Mouse (Mus musculus) adrenal gland, adult 18-20 months (tissue): Measurements from ENCODE around the gene Bglap2. TPM values are rescaled to one million over a fixed set of nuclear protein-coding genes. Genes with fewer than 3 reads are reported as not detected.

Experiments used
- DNase-seq, 2 experiments: peaks; one replicate each; pipeline ENCODE4 v3.0.0; 2021 to 2022; ENCODE audit warnings: low spot score in 2 of 2
- total RNA-seq, 2 experiments: library from RNA; stranded (reverse); gene quantifications; 1 replicate in 1 of 2; 2 replicates in 1 of 2; pipeline ENCODE4 v1.2.3; 2021

Gene Bglap2
- total RNA-seq, 2 experiments from 2014 or later, result 0.76 TPM; not detected in 1

GRCm38 (mm10) chr3:88352907-88353306 is 25.6 kb downstream of the Bglap2 start:
- no peak for DNase-seq

GRCm38 (mm10) chr3:88350732-88351131 is 27.8 kb downstream of the Bglap2 start:
- DNase-seq, result no peak

- DNase-seq, result no peak
Observed at GRCm38 (mm10) chr3:88339006-88339405, 39.5 kb downstream of the Bglap2 start.

GRCm38 (mm10) chr3:88338316-88338715 is 40.2 kb downstream of the Bglap2 start:
- no peak for DNase-seq

DNA sequence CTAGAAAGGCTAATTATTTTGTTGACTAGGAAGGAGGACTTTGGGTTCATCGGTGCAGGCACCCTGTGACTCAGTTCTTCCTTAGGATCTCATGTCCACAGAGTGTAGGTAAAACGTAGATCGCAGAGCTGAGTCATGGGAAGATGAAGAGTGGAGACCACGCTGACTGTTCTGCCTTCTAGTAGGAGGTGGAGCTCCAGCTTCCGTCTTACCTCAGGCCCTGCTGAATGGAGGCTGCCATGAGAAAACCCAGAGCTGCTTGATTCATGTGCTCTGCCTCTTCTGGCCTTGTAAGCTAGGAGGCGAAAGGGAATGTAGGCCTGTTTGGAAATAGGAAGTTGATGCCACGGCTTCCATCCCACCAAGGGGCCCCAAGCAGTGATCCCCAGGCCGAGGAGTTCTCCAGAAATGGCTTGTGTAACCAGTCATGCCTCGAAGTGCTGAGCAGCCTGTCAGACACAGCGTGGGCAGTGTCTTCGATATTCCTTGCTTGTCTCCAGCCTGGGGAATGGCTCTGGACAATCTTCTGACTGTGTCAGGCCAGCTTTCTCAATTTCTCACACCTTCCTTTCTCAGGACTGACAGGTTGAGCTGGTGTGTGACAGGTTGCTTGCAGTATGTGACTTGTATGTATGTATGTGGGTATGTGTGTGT is 41.0 kb downstream of the Bglap2 start:
- no peak for DNase-seq

DNA sequence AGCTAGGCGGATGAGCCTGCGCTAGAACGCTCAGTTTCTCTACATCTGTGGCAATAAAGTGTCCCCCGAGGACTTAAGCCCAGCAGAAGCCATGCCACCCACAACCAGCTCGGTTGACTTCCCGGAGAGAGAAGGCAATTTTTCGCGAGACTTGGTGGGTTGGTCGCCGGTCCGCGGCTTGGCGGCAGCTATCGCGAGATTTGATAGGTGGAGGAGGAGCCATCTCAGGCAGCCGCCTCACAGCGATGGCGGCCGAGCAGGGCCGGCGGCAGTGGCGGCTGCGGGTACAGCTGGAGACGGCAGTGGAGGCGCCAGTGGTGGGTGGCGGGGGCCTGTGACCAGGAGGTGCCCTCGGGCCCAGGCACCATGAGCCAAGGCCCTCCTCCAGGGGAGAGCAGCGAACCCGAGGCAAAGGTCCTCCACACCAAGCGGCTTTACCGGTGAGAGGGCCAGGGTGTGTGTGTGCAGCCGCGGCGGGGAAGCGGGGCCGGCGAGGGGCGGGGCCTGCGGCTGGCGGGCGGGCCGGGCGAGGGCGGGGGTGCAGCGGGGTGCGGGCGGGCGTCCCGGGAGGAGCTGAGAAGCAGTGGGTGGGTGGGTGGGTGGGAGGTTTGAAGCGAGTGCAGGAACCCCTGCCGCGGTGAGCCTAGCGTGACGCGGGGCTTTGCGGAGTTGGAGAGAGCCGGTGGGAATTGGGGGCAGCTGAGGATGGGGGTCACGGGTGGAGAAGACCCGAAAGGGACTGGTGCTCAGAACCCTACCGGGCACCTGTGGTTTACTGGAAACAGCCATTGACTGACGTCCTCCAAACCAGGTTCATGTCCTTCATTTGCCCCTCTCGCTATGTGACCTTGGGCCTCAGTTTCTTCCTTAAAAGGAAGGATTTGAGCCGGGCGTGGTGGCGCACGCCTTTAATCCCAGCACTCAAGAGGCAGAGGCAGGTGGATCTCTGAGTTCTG is 42.2 kb downstream of the Bglap2 start, which contains the start of the genes Tmem79 and Smg5:
TSS of gene Tmem79 (minus strand) at position 91 of the 956 bp plus-strand sequence.
TSS of gene Smg5 (plus strand) at position 203 of the 956 bp plus-strand sequence.
- DNase-seq, result peak; percentile 93 to 97

DNA sequence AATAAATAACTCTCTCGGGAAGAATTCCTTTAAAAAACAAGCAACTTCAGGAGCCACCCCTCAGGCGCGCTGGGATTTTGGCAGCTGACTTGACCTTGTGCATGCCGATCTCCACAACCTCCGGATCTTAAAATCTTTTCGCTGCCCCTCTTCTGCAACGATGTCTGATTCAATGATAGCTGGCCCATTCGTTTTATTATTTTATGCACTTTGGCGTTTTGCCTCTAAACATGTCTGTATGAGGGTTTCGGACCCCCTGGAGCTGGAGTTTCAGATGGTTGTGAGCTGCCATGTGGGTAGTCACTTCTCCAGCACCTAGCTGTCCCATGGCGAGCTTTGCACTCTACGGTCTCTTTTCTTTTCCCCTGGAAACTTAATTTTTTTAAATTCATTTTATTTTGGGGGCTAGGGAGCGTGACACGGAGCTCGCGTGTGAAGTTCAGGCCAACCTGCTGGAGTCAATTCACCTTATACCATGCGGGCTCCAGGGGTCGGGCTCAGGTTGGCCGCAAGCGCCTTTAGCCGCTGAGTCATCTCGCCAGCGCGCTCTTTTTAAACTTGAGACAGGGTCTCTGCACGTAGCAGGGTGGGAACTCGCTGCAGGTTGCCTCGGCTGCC is 43.0 kb downstream of the Bglap2 start:
- peak in 1 of 2 experiments; percentile 33 for DNase-seq

- no peak for DNase-seq
Observed at GRCm38 (mm10) chr3:88334902-88335435, 43.5 kb downstream of the Bglap2 start.

GRCm38 (mm10) chr3:88334029-88334658 is 44.4 kb downstream of the Bglap2 start:
- no peak for DNase-seq

DNA sequence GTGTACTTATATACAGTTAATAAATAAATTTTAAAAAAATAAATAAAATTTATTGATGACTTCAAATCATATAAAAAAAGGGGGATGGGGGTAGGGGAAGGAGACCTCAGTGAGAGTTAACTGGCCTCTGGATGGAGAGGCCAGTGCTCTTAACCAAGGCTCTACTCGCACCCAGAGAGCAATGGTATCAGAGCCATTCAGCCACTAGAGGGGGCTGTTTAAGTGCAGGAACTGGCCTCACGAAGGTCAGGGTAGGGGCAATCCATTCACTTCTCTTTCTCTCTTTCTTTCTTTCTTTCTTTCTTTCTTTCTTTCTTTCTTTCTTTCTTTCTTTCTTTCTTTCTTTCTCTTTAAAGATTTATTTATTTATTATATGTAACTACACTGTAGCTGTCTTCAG is 47.2 kb downstream of the Bglap2 start:
- DNase-seq, result peak in 1 of 2 experiments; percentile 61

DNA sequence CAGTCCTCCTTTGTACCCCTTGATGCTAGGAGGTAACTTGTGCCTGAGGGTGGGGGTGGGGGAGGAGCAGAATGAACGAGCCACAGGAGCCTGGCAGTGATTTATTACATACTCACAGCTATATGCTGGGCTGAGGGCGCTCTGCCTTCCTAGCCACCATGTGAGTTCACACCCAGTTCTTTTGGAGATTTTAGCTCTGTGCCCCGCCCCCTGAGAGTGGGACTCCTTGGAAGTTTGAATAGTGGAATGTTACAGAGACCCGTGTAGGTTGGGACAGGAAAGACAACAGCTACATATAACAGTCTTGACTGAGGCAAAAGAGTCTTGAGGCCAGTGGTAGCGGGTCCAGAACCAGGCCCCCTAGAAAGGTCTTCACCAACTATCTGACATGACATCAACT is 49.5 kb downstream of the Bglap2 start:
- DNase-seq, result no peak

Other genes with a start within 250 kb of the Bglap2 start
- 10 to 100 TPM; 83.3 to 90.7 TPM for gene Mef2d, start 236.3 kb downstream of the Bglap2 start, total RNA-seq
- gene Rhbg, start 124.0 kb downstream of the Bglap2 start, total RNA-seq, result 10 to 100 TPM; 11.2 to 17.8 TPM
- 1 to 10 TPM in 1 of 2 experiments, under 1 TPM in 1; 0.58 to 1.0 TPM for gene Gm38392, start 91.5 kb downstream of the Bglap2 start, total RNA-seq
- 1 to 10 TPM; 8.1 to 9.6 TPM for gene Tsacc, start 81.7 kb downstream of the Bglap2 start, total RNA-seq
- gene Cct3, start 81.6 kb downstream of the Bglap2 start, total RNA-seq, result 100 to 1,000 TPM; 343 to 351 TPM
- 100 to 1,000 TPM; 183 to 220 TPM for gene Glmp, start 53.7 kb downstream of the Bglap2 start, total RNA-seq
- gene Tmem79, start 42.6 kb downstream of the Bglap2 start, total RNA-seq, result 10 to 100 TPM; 10.3 to 37.6 TPM
- 10 to 100 TPM; 43.3 to 46.0 TPM for gene Smg5, start 42.4 kb downstream of the Bglap2 start, total RNA-seq
- 1 to 10 TPM; 2.1 to 3.2 TPM for gene Paqr6, start 14.1 kb downstream of the Bglap2 start, total RNA-seq
- 1 to 10 TPM in 1 of 2 experiments, not detected in 1; 1.5 TPM for gene Bglap3, start 6.0 kb downstream of the Bglap2 start, total RNA-seq
- gene Bglap, start 5.8 kb upstream of the Bglap2 start, total RNA-seq, result 1 to 10 TPM in 1 of 2 experiments, not detected in 1; 2.7 TPM
- 10 to 100 TPM; 26.5 to 35.5 TPM for gene Pmf1, start 31.6 kb upstream of the Bglap2 start, total RNA-seq
- gene Slc25a44, start 46.4 kb upstream of the Bglap2 start, total RNA-seq, result 10 to 100 TPM; 56.0 to 66.6 TPM
- 10 to 100 TPM; 12.6 to 23.6 TPM for gene Sema4a, start 82.5 kb upstream of the Bglap2 start, total RNA-seq
- gene Lmna, start 131.3 kb upstream of the Bglap2 start, total RNA-seq, result 100 to 1,000 TPM; 106 to 137 TPM
- 1 to 10 TPM; 2.6 to 3.3 TPM for gene Mex3a, start 153.7 kb upstream of the Bglap2 start, total RNA-seq
- gene Rab25, start 169.6 kb upstream of the Bglap2 start, total RNA-seq, result not detected
- gene Lamtor2, start 174.4 kb upstream of the Bglap2 start, total RNA-seq, result 100 to 1,000 TPM; 156 to 164 TPM
- gene Ubqln4, start 175.1 kb upstream of the Bglap2 start, total RNA-seq, result 10 to 100 TPM; 72.9 to 96.6 TPM
- 100 to 1,000 TPM; 145 to 198 TPM for gene Ssr2, start 197.2 kb upstream of the Bglap2 start, total RNA-seq
- gene Arhgef2, start 227.3 kb upstream of the Bglap2 start, total RNA-seq, result 10 to 100 TPM; 19.4 to 27.0 TPM